Mouse (Mus musculus): ENCODE measurements around the gene Cers1. TPM values are rescaled to one million over a fixed set of nuclear protein-coding genes. Genes with fewer than 3 reads are reported as not detected.

Cers1 gene
- polyA plus RNA-seq, 1 experiment from 2014 or later = 6.0 TPM

GRCm38 (mm10) chr8:70361484-70362032, 46.0 kb downstream of the Cers1 start:
- Histone ChIP-seq H3K9me3 (ENCODE audit: control insufficient read depth, low read length) (no peaks in the 10 kb centered on the region; the same call in 1 of the 2 replicates), H3K27me3 (ENCODE audit: control insufficient read depth, insufficient read depth, low read length) (no peaks in the 10 kb centered on the region), H3K4me1 (ENCODE audit: control insufficient read depth, insufficient read depth, low read length) (no peaks in the 10 kb centered on the region), H3K4me2 (ENCODE audit: low read depth, severe bottlenecking) (no peak overlapping the region), H3K27ac (replicated peaks; ENCODE audit: low read depth, low read length) (no peak overlapping the region), H3K4me3 (ENCODE audit: low read depth, low read length) (no peak overlapping the region), H3K36me3 (ENCODE audit: control insufficient read depth, insufficient read depth, low read length) (no peaks in the 10 kb centered on the region), H3K9ac (ENCODE audit: low read length) (no peak overlapping the region)
- 75% methylated on average over 10 of the region's 10 CpGs for WGBS
- DNase-seq (ENCODE audit: low spot score) (no peak), ATAC-seq (ENCODE audit: insufficient number of reproducible peaks, low FRiP score, low TSS enrichment, low read depth) (no peak)

GRCm38 (mm10) chr8:70364066-70364465, 48.5 kb downstream of the Cers1 start:
- ATAC-seq (ENCODE audit: insufficient number of reproducible peaks, low FRiP score, low TSS enrichment, low read depth) (no peak), DNase-seq (ENCODE audit: low spot score) (no peak)
- Histone ChIP-seq H3K9ac (ENCODE audit: low read length) (no peak overlapping the region), H3K4me3 (ENCODE audit: low read depth, low read length) (no peak overlapping the region), H3K36me3 (ENCODE audit: control insufficient read depth, insufficient read depth, low read length) (no peaks in the 10 kb centered on the region), H3K4me1 (ENCODE audit: control insufficient read depth, insufficient read depth, low read length) (no peaks in the 10 kb centered on the region), H3K9me3 (ENCODE audit: control insufficient read depth, low read length) (no peaks in the 10 kb centered on the region; the same call in 1 of the 2 replicates), H3K27ac (replicated peaks; ENCODE audit: low read depth, low read length) (no peak overlapping the region), H3K27me3 (ENCODE audit: control insufficient read depth, insufficient read depth, low read length) (no peaks in the 10 kb centered on the region), H3K4me2 (ENCODE audit: low read depth, severe bottlenecking) (no peak overlapping the region)
- 36% methylated on average over 5 of the region's 5 CpGs for WGBS

GRCm38 (mm10) chr8:70366588-70366987, 51.0 kb downstream of the Cers1 start:
- DNase-seq (ENCODE audit: low spot score) = no peak
- H3K9me3 ChIP-seq (ENCODE audit: control insufficient read depth, low read length) = no peaks in the 10 kb centered on the region

GRCm38 (mm10) chr8:70370476-70370875, 54.9 kb downstream of the Cers1 start:
- H3K4me1 ChIP-seq (ENCODE audit: control insufficient read depth, insufficient read depth, low read length) = peaks cover 27% of the 10 kb centered on the region
- no peak overlapping the region for H3K4me2 ChIP-seq (ENCODE audit: low read depth, severe bottlenecking)
- H3K27ac ChIP-seq (replicated peaks; ENCODE audit: low read depth, low read length) = no peak overlapping the region
- DNase-seq (ENCODE audit: low spot score) (no peak), ATAC-seq (ENCODE audit: insufficient number of reproducible peaks, low FRiP score, low TSS enrichment, low read depth) (no peak)
- H3K9ac ChIP-seq (ENCODE audit: low read length) = no peak overlapping the region
- peaks cover 39% of the 10 kb centered on the region for H3K27me3 ChIP-seq (ENCODE audit: control insufficient read depth, insufficient read depth, low read length)
- H3K9me3 ChIP-seq (ENCODE audit: control insufficient read depth, low read length) = no peaks in the 10 kb centered on the region
- no peak overlapping the region for H3K4me3 ChIP-seq (ENCODE audit: low read depth, low read length)
- 63% methylated on average over 7 of the region's 7 CpGs for WGBS
- H3K36me3 ChIP-seq (ENCODE audit: control insufficient read depth, insufficient read depth, low read length) = no peaks in the 10 kb centered on the region

More at GRCm38 (mm10) chr8:70366588-70366987, 51.0 kb downstream of the Cers1 start:
- no peak for ATAC-seq (ENCODE audit: insufficient number of reproducible peaks, low FRiP score, low TSS enrichment, low read depth)
- Histone ChIP-seq H3K36me3 (ENCODE audit: control insufficient read depth, insufficient read depth, low read length) (no peaks in the 10 kb centered on the region), H3K9ac (ENCODE audit: low read length) (no peak overlapping the region), H3K27me3 (ENCODE audit: control insufficient read depth, insufficient read depth, low read length) (peaks cover 2% of the 10 kb centered on the region; the same call in 1 of the 2 replicates), H3K27ac (replicated peaks; ENCODE audit: low read depth, low read length) (no peak overlapping the region), H3K4me1 (ENCODE audit: control insufficient read depth, insufficient read depth, low read length) (no peaks in the 10 kb centered on the region), H3K4me2 (ENCODE audit: low read depth, severe bottlenecking) (no peak overlapping the region), H3K4me3 (ENCODE audit: low read depth, low read length) (no peak overlapping the region)
- 66% methylated on average over 5 of the region's 5 CpGs for WGBS

GRCm38 (mm10) chr8:70371951-70372350, 56.4 kb downstream of the Cers1 start:
- Histone ChIP-seq H3K4me1 (ENCODE audit: control insufficient read depth, insufficient read depth, low read length) (peaks cover 30% of the 10 kb centered on the region), H3K27ac (replicated peaks; ENCODE audit: low read depth, low read length) (no peak overlapping the region), H3K27me3 (ENCODE audit: control insufficient read depth, insufficient read depth, low read length) (peaks cover 54% of the 10 kb centered on the region), H3K4me3 (ENCODE audit: low read depth, low read length) (no peak overlapping the region), H3K9me3 (ENCODE audit: control insufficient read depth, low read length) (no peaks in the 10 kb centered on the region), H3K9ac (ENCODE audit: low read length) (no peak overlapping the region), H3K4me2 (ENCODE audit: low read depth, severe bottlenecking) (no peak overlapping the region), H3K36me3 (ENCODE audit: control insufficient read depth, insufficient read depth, low read length) (no peaks in the 10 kb centered on the region)
- DNase-seq (ENCODE audit: low spot score) = peak; percentile 24
- 47% methylated on average over 6 of the region's 6 CpGs for WGBS
- no peak for ATAC-seq (ENCODE audit: insufficient number of reproducible peaks, low FRiP score, low TSS enrichment, low read depth)

- Histone ChIP-seq H3K9me3 (ENCODE audit: control insufficient read depth, low read length) (no peaks in the 10 kb centered on the region), H3K4me1 (ENCODE audit: control insufficient read depth, insufficient read depth, low read length) (peaks cover 30% of the 10 kb centered on the region), H3K4me2 (ENCODE audit: low read depth, severe bottlenecking) (peak within 1 kb of the TSS; percentile 52), H3K27ac (replicated peaks; ENCODE audit: low read depth, low read length) (no peak within 1 kb of the TSS), H3K4me3 (ENCODE audit: low read depth, low read length) (peak within 1 kb of the TSS; percentile 31), H3K27me3 (ENCODE audit: control insufficient read depth, insufficient read depth, low read length) (peaks cover 66% of the 10 kb centered on the region), H3K36me3 (ENCODE audit: control insufficient read depth, insufficient read depth, low read length) (no peaks in the 10 kb centered on the region), H3K9ac (ENCODE audit: low read length) (peak within 1 kb of the TSS; percentile 43)
- ATAC-seq (ENCODE audit: insufficient number of reproducible peaks, low FRiP score, low TSS enrichment, low read depth) (0 out of 2 replicates have a peak, but pooled peaks have one; percentile 2), DNase-seq (ENCODE audit: low spot score) (peak; percentile 52)
- 2% methylated on average over 47 of the region's 47 CpGs for WGBS
Measured at GRCm38 (mm10) chr8:70373397-70374317, 58.1 kb downstream of the Cers1 start, which contains the start of gene Comp. Comp (plus strand) TSS chr8:70373558.

GRCm38 (mm10) chr8:70374318-70374927, 58.8 kb downstream of the Cers1 start:
- DNase-seq (ENCODE audit: low spot score) (peak; percentile 80), ATAC-seq (ENCODE audit: insufficient number of reproducible peaks, low FRiP score, low TSS enrichment, low read depth) (peak; percentile 48)
- peak overlapping the region; percentile 31 for H3K4me3 ChIP-seq (ENCODE audit: low read depth, low read length)
- H3K9me3 ChIP-seq (ENCODE audit: control insufficient read depth, low read length) = no peaks in the 10 kb centered on the region
- H3K27me3 ChIP-seq (ENCODE audit: control insufficient read depth, insufficient read depth, low read length) = peaks cover 66% of the 10 kb centered on the region
- H3K27ac ChIP-seq (replicated peaks; ENCODE audit: low read depth, low read length) = no peak overlapping the region
- H3K4me2 ChIP-seq (ENCODE audit: low read depth, severe bottlenecking) = peak overlapping the region; percentile 52
- WGBS = under 1% methylated on average over 52 of the region's 53 CpGs
- H3K9ac ChIP-seq (ENCODE audit: low read length) = peak overlapping the region; percentile 13; the same call in 1 of the 2 replicates
- no peaks in the 10 kb centered on the region for H3K36me3 ChIP-seq (ENCODE audit: control insufficient read depth, insufficient read depth, low read length)
- H3K4me1 ChIP-seq (ENCODE audit: control insufficient read depth, insufficient read depth, low read length) = peaks cover 30% of the 10 kb centered on the region

- Histone ChIP-seq H3K4me2 (ENCODE audit: low read depth, severe bottlenecking) (peak overlapping the region; percentile 52; the same call in 1 of the 2 replicates), H3K36me3 (ENCODE audit: control insufficient read depth, insufficient read depth, low read length) (no peaks in the 10 kb centered on the region), H3K27me3 (ENCODE audit: control insufficient read depth, insufficient read depth, low read length) (peaks cover 66% of the 10 kb centered on the region), H3K9me3 (ENCODE audit: control insufficient read depth, low read length) (no peaks in the 10 kb centered on the region), H3K4me1 (ENCODE audit: control insufficient read depth, insufficient read depth, low read length) (peaks cover 30% of the 10 kb centered on the region), H3K4me3 (ENCODE audit: low read depth, low read length) (peak overlapping the region; percentile 31; the same call in 1 of the 2 replicates), H3K9ac (ENCODE audit: low read length) (no peak overlapping the region; the same call in 1 of the 2 replicates), H3K27ac (replicated peaks; ENCODE audit: low read depth, low read length) (no peak overlapping the region)
- DNase-seq (ENCODE audit: low spot score) = peak; percentile 39
- ATAC-seq (ENCODE audit: insufficient number of reproducible peaks, low FRiP score, low TSS enrichment, low read depth) = no peak
- WGBS = 7% methylated on average over 35 of the region's 35 CpGs
Measured at GRCm38 (mm10) chr8:70375212-70375859, 59.8 kb downstream of the Cers1 start.
